Mouse (Mus musculus): ENCODE measurements at regions not wholly inside any gene's neighbourhood (a gene's known extent, or its start where the extent isn't known, plus 50 kb on each side); places are given as distances from the start of the nearest gene placed in this dataset.

DNA sequence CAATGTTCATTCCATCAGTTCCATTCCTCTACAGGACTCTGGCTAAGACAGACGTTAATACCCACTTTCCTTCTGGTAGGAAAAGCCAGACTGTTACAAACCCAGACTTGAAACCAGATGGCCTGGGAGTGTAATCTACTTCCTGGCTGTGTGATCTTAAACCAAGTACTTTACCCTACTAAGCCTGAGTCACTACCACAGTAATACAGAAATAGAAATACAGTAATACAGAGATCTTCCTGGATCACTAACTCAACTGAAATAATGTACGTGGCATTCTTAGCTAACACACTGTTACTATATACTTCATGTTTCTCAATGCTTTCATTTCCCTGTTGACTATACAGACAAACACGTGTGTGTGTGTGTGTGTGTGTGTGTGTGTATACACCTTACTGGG is 82.4 kb upstream of the Mgme1 start:
- Histone ChIP-seq H3K4me1 (ENCODE audit: control insufficient read depth, insufficient read depth, low read length) (no peaks in the 10 kb centered on the region), H3K4me3 (ENCODE audit: low read depth, low read length) (no peak overlapping the region), H3K36me3 (ENCODE audit: control insufficient read depth, insufficient read depth, low read length) (no peaks in the 10 kb centered on the region), H3K4me2 (replicated peaks; ENCODE audit: low read depth, low read length) (no peak overlapping the region), H3K9ac (replicated peaks; ENCODE audit: low read depth, low read length) (no peak overlapping the region), H3K27ac (ENCODE audit: low read length) (no peak overlapping the region), H3K9me3 (ENCODE audit: control insufficient read depth, low read depth, low read length) (no peaks in the 10 kb centered on the region), H3K27me3 (ENCODE audit: control insufficient read depth, insufficient read depth, low read length) (no peaks in the 10 kb centered on the region)
- 71% methylated on average over 3 of the region's 3 CpGs for WGBS
- ATAC-seq (ENCODE audit: insufficient number of reproducible peaks, insufficient read depth, low FRiP score, low read depth) = no peak

GRCm38 (mm10) chr2:144188485-144188884 is 82.0 kb upstream of the Mgme1 start:
- Histone ChIP-seq H3K27ac (ENCODE audit: low read length) (no peak overlapping the region), H3K4me3 (ENCODE audit: low read depth, low read length) (no peak overlapping the region), H3K4me1 (ENCODE audit: control insufficient read depth, insufficient read depth, low read length) (no peaks in the 10 kb centered on the region), H3K9me3 (ENCODE audit: control insufficient read depth, low read depth, low read length) (no peaks in the 10 kb centered on the region), H3K9ac (replicated peaks; ENCODE audit: low read depth, low read length) (no peak overlapping the region), H3K36me3 (ENCODE audit: control insufficient read depth, insufficient read depth, low read length) (no peaks in the 10 kb centered on the region), H3K4me2 (replicated peaks; ENCODE audit: low read depth, low read length) (no peak overlapping the region), H3K27me3 (ENCODE audit: control insufficient read depth, insufficient read depth, low read length) (no peaks in the 10 kb centered on the region)
- WGBS = 32% methylated on average over 4 of the region's 4 CpGs
- ATAC-seq (ENCODE audit: insufficient number of reproducible peaks, insufficient read depth, low FRiP score, low read depth) = no peak

DNA sequence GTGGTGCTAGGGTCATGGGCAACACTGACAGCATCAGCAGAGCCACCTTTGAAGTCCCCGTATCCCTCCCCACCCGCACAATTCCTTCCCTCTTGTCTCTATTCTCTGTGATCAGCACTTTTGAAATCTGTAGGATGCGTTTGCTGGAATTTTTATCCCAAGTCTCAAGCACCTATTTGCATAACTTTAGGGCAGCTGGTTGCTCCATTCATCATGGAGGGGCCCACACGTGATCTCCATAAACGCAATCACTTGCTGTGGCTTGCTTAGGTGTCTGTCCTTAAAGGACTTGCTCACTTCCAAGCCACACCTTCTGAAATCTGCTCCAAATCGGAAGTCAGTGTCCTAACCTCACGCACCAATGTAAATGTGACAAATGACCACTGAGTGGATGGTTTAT is 80.7 kb upstream of the Mgme1 start:
- ATAC-seq (ENCODE audit: insufficient number of reproducible peaks, insufficient read depth, low FRiP score, low read depth) = no peak
- Histone ChIP-seq H3K4me2 (replicated peaks; ENCODE audit: low read depth, low read length) (no peak overlapping the region), H3K27ac (ENCODE audit: low read length) (no peak overlapping the region), H3K9me3 (ENCODE audit: control insufficient read depth, low read depth, low read length) (no peaks in the 10 kb centered on the region), H3K9ac (replicated peaks; ENCODE audit: low read depth, low read length) (no peak overlapping the region), H3K27me3 (ENCODE audit: control insufficient read depth, insufficient read depth, low read length) (no peaks in the 10 kb centered on the region), H3K4me3 (ENCODE audit: low read depth, low read length) (no peak overlapping the region), H3K36me3 (ENCODE audit: control insufficient read depth, insufficient read depth, low read length) (no peaks in the 10 kb centered on the region), H3K4me1 (ENCODE audit: control insufficient read depth, insufficient read depth, low read length) (no peaks in the 10 kb centered on the region)
- WGBS = 70% methylated on average over 7 of the region's 7 CpGs

DNA sequence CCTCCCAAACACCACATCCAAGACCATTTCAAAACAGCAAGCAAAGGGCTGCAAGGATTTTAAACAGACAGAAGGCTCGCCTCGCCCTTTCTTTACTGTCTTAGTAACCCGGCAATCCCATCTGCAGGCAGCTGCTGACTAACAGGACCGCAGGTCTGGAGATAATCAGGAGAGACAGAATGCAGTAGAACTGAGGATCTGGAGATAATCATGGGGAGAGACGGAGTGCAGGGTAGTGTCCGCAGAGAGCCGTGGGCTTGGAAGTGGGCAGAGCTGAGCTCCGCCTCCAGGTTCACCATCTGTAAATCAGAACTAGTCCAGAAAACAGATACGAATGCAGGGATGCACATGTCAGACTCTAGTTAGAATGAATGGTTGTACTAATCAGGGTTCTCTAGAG is 79.4 kb upstream of the Mgme1 start:
- no peaks in the 10 kb centered on the region for H3K9me3 ChIP-seq (ENCODE audit: control insufficient read depth, low read depth, low read length)
- H3K27me3 ChIP-seq (ENCODE audit: control insufficient read depth, insufficient read depth, low read length) = no peaks in the 10 kb centered on the region
- 0 out of 2 replicates have a peak overlapping the region, but pooled peaks have one; percentile 6 for H3K27ac ChIP-seq (ENCODE audit: low read length)
- H3K9ac ChIP-seq (replicated peaks; ENCODE audit: low read depth, low read length) = no peak overlapping the region
- no peaks in the 10 kb centered on the region for H3K36me3 ChIP-seq (ENCODE audit: control insufficient read depth, insufficient read depth, low read length)
- no peak overlapping the region for H3K4me3 ChIP-seq (ENCODE audit: low read depth, low read length)
- no peak overlapping the region for H3K4me2 ChIP-seq (replicated peaks; ENCODE audit: low read depth, low read length)
- no peaks in the 10 kb centered on the region for H3K4me1 ChIP-seq (ENCODE audit: control insufficient read depth, insufficient read depth, low read length)
- WGBS = 53% methylated on average over 9 of the region's 9 CpGs
- ATAC-seq (ENCODE audit: insufficient number of reproducible peaks, insufficient read depth, low FRiP score, low read depth) = no peak; the same call in 1 of the 2 replicates

GRCm38 (mm10) chr2:144191707-144192106 is 78.8 kb upstream of the Mgme1 start:
- ATAC-seq (ENCODE audit: insufficient number of reproducible peaks, insufficient read depth, low FRiP score, low read depth) = no peak
- 75% methylated on average over 4 of the region's 4 CpGs for WGBS
- H3K36me3 ChIP-seq (ENCODE audit: control insufficient read depth, insufficient read depth, low read length) = no peaks in the 10 kb centered on the region
- no peak overlapping the region for H3K4me2 ChIP-seq (replicated peaks; ENCODE audit: low read depth, low read length)
- no peaks in the 10 kb centered on the region for H3K4me1 ChIP-seq (ENCODE audit: control insufficient read depth, insufficient read depth, low read length)
- no peak overlapping the region for H3K9ac ChIP-seq (replicated peaks; ENCODE audit: low read depth, low read length)
- no peaks in the 10 kb centered on the region for H3K9me3 ChIP-seq (ENCODE audit: control insufficient read depth, low read depth, low read length)
- H3K4me3 ChIP-seq (ENCODE audit: low read depth, low read length) = no peak overlapping the region
- H3K27ac ChIP-seq (ENCODE audit: low read length) = no peak overlapping the region
- H3K27me3 ChIP-seq (ENCODE audit: control insufficient read depth, insufficient read depth, low read length) = no peaks in the 10 kb centered on the region

DNA sequence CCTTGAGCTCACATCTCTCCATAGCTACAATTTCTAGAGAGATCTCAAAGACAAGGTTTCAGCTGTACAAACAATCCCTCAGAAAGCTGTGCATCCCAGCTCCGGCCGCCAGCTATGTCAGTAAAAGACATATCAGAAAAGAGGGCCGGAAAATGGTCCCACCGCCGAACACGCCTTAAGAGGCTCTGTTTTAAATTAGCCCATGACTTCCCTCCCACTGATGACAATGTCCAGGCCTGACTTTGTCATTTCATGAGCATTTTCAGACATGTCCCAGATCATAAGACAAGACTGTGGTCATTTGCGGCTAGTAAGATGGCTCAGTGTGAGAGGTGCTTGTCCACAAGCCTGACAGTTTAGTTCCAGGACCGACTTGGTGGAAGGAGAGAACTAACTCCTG is 78.0 kb upstream of the Mgme1 start:
- H3K9me3 ChIP-seq (ENCODE audit: control insufficient read depth, low read depth, low read length) = no peaks in the 10 kb centered on the region
- H3K36me3 ChIP-seq (ENCODE audit: control insufficient read depth, insufficient read depth, low read length) = no peaks in the 10 kb centered on the region
- no peak overlapping the region for H3K27ac ChIP-seq (ENCODE audit: low read length)
- no peak for ATAC-seq (ENCODE audit: insufficient number of reproducible peaks, insufficient read depth, low FRiP score, low read depth)
- no peak overlapping the region for H3K4me2 ChIP-seq (replicated peaks; ENCODE audit: low read depth, low read length)
- 63% methylated on average over 8 of the region's 8 CpGs for WGBS
- H3K4me3 ChIP-seq (ENCODE audit: low read depth, low read length) = no peak overlapping the region
- no peak overlapping the region for H3K9ac ChIP-seq (replicated peaks; ENCODE audit: low read depth, low read length)
- no peaks in the 10 kb centered on the region for H3K4me1 ChIP-seq (ENCODE audit: control insufficient read depth, insufficient read depth, low read length)
- H3K27me3 ChIP-seq (ENCODE audit: control insufficient read depth, insufficient read depth, low read length) = no peaks in the 10 kb centered on the region

DNA sequence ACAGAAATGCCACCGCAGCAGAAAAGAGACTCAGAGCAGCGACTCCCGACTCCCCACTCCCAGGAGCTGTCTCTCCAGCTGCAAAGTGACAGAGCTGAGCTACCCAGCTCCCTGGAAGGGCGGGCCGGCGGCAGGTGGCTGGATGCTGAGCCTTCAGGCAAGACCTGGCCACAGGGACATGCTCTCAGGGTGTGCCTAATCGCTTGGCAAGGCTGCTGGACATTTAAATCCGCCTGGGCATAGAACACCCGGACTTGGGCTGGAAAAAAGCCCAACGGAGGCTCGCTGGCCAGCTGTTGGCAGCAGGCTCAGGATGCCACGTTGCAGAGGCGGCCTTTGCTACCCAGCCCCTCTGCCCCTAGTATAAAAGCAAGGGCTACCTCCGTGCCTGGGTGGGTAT is 74.6 kb upstream of the Mgme1 start:
- Histone ChIP-seq H3K36me3 (ENCODE audit: control insufficient read depth, insufficient read depth, low read length) (no peaks in the 10 kb centered on the region), H3K4me3 (ENCODE audit: low read depth, low read length) (no peak overlapping the region), H3K9me3 (ENCODE audit: control insufficient read depth, low read depth, low read length) (no peaks in the 10 kb centered on the region), H3K4me1 (ENCODE audit: control insufficient read depth, insufficient read depth, low read length) (peaks cover 5% of the 10 kb centered on the region; the same call in 1 of the 2 replicates), H3K9ac (replicated peaks; ENCODE audit: low read depth, low read length) (no peak overlapping the region), H3K27ac (ENCODE audit: low read length) (no peak overlapping the region), H3K27me3 (ENCODE audit: control insufficient read depth, insufficient read depth, low read length) (no peaks in the 10 kb centered on the region), H3K4me2 (replicated peaks; ENCODE audit: low read depth, low read length) (no peak overlapping the region)
- 55% methylated on average over 14 of the region's 14 CpGs for WGBS
- no peak for ATAC-seq (ENCODE audit: insufficient number of reproducible peaks, insufficient read depth, low FRiP score, low read depth)

DNA sequence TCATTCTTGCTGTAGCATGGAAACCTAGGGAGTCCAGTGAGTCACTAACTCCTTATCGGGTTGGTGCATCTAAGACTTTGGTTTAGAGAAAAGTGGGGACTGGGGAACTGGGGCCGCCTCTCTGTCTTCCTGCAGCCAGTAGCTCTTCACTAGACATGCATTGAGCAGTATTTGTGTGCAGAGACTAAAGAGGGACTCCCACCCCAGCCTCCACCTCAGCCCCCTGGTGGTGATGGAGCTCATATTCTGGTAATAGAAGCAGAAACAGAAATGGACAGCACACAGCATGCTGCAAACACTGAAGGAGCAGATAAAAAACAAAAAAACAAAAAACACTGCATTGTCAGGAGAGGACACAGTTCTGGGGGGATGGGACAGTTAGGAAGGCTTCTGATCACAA is 73.3 kb upstream of the Mgme1 start:
- peaks cover 5% of the 10 kb centered on the region; the same call in 1 of the 2 replicates for H3K4me1 ChIP-seq (ENCODE audit: control insufficient read depth, insufficient read depth, low read length)

DNA sequence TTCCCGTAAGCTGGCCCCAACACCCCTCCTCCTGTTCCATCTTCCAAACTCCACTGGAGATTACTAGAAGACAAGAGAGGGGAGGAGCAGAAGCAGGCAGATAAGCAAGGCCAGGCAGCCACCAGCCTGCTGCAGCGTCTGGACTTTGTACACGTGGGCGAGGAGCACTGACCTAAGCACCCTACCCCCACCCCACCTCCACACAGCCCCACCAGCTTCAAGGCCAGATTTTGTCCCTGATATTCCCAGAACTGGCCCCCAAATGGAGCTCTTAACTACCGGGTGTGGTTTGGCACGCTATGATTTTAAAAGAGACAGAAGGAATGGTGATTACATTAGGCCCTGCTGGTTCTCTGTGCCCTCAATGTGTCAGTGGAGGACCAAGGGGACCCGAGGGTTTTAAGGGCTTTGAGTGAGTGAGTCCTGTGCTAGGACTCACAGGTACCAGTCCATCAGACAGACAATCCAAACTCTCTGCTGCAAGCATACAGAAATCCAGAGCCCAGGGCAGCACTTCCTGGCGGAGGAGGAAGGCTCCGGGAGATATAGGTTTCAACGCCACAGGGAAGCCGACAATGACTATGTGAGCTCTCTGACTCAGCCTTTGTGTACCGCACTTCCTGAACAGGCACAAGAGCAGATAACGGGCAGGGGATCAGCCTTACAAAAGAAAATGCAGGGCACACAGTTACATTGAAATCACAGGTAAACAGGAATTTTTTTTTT is 72.0 kb upstream of the Mgme1 start:
- 44% methylated on average over 13 of the region's 13 CpGs for WGBS
- Histone ChIP-seq H3K27me3 (ENCODE audit: control insufficient read depth, insufficient read depth, low read length) (no peaks in the 10 kb centered on the region), H3K9me3 (ENCODE audit: control insufficient read depth, low read depth, low read length) (no peaks in the 10 kb centered on the region), H3K4me3 (ENCODE audit: low read depth, low read length) (no peak overlapping the region), H3K9ac (replicated peaks; ENCODE audit: low read depth, low read length) (no peak overlapping the region), H3K4me1 (ENCODE audit: control insufficient read depth, insufficient read depth, low read length) (peaks cover 5% of the 10 kb centered on the region; the same call in 1 of the 2 replicates), H3K4me2 (replicated peaks; ENCODE audit: low read depth, low read length) (no peak overlapping the region), H3K27ac (ENCODE audit: low read length) (no peak overlapping the region), H3K36me3 (ENCODE audit: control insufficient read depth, insufficient read depth, low read length) (no peaks in the 10 kb centered on the region)
- ATAC-seq (ENCODE audit: insufficient number of reproducible peaks, insufficient read depth, low FRiP score, low read depth) = no peak

More for the DNA sequence above, 73.3 kb upstream of the Mgme1 start:
- 75% methylated on average over 2 of the region's 2 CpGs for WGBS
- no peaks in the 10 kb centered on the region for H3K36me3 ChIP-seq (ENCODE audit: control insufficient read depth, insufficient read depth, low read length)
- no peak for ATAC-seq (ENCODE audit: insufficient number of reproducible peaks, insufficient read depth, low FRiP score, low read depth)
- no peak overlapping the region for H3K4me2 ChIP-seq (replicated peaks; ENCODE audit: low read depth, low read length)
- no peak overlapping the region for H3K4me3 ChIP-seq (ENCODE audit: low read depth, low read length)
- no peaks in the 10 kb centered on the region for H3K9me3 ChIP-seq (ENCODE audit: control insufficient read depth, low read depth, low read length)
- no peaks in the 10 kb centered on the region for H3K27me3 ChIP-seq (ENCODE audit: control insufficient read depth, insufficient read depth, low read length)
- no peak overlapping the region for H3K9ac ChIP-seq (replicated peaks; ENCODE audit: low read depth, low read length)
- H3K27ac ChIP-seq (ENCODE audit: low read length) = no peak overlapping the region
